ENCODE assay signal across 8 mouse cellular contexts in the genomic region with DNA sequence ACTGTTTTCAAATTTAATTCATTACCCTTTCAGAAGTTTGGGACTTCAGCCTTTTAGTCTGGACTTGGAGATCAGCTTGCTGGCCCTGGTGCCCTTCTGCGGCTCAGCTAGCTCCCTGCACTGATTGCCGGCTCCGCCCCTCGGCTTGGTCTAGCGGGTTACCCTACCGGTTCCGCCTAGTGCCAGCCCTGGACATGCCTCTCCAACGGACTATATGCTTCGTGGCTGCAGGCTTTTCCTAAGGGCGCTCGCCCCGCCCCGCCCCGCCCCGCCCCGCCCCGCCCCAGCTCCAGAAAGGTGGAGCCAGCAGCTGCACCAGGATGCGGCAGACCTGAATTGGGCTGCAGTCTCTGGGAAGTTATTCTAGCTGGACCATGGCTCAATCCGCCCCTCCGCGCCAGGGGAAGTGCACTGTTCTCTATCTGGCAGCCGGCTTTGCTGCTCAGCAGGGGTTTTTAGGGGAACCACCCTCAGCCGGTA. TPM values are rescaled to one million over a fixed set of nuclear protein-coding genes. Genes with fewer than 3 reads are reported as not detected.
DNase-seq lines count a peak whose midpoint lies in the region; ATAC-seq and TF ChIP-seq lines count a peak whose summit lies in the region.

No protein-coding gene starts in this region.

- H3K27me3 ChIP-seq in forebrain, embryonic 15.5 days, result no peaks in the 10 kb centered on the region

- peak; percentile 36; the same call in 1 of the 2 replicates for ATAC-seq in forebrain, embryonic 15.5 days (replicated peaks)

- H3K9me3 ChIP-seq in forebrain, embryonic 15.5 days, result no peaks in the 10 kb centered on the region

- intact Hi-C loops in heart, postnatal 36 days (cut with DNase I), result loop anchor here (5.0 kb wide), 1 partner anchor 155 kb away; no protein-coding TSS in a partner anchor

- peak overlapping the region; percentile 61 for H3K4me2 ChIP-seq in forebrain, embryonic 15.5 days (replicated peaks)

- H3K4me1 ChIP-seq in forebrain, embryonic 15.5 days, result peaks cover 9% of the 10 kb centered on the region

- H3K27ac ChIP-seq in forebrain, embryonic 15.5 days (replicated peaks), result 0 out of 2 replicates have a peak overlapping the region, but pooled peaks have one; percentile 8
- peak overlapping the region; percentile 75 for H3K27ac ChIP-seq in layer of hippocampus, adult 2 months

- no peaks in the 10 kb centered on the region for H3K36me3 ChIP-seq in forebrain, embryonic 15.5 days

- under 1% methylated on average over 21 of the region's 23 CpGs for WGBS in forebrain, embryonic 15.5 days

- peak overlapping the region; percentile 33 for H3K4me3 ChIP-seq in forebrain, embryonic 15.5 days
- H3K4me3 ChIP-seq in layer of hippocampus, adult 2 months, result peak overlapping the region; percentile 49

- DNase-seq in NIH3T3 (ENCODE audit: low read depth), result peak; percentile 86
- DNase-seq in cerebellum, adult 18-20 months, result peak; percentile 82 to 90
- peak; percentile 76 to 78 for DNase-seq in heart, postnatal 36 days
- peak; percentile 42 to 43 for DNase-seq in layer of hippocampus, adult 2 months (ENCODE audit: low spot score in 2 of 2)
- peak; percentile 89 for DNase-seq in lung, postnatal 14 days
- DNase-seq in ovary, postnatal 36 days (ENCODE audit: low spot score), result peak; percentile 89
- peak; percentile 78 for DNase-seq in urinary bladder, adult 2 months (ENCODE audit: low spot score)

- no peak for TF ChIP-seq CTCF in layer of hippocampus, adult 2 months (conservative IDR thresholded peaks at IDR 0.05)

- peak overlapping the region; percentile 33 for H3K9ac ChIP-seq in forebrain, embryonic 15.5 days (replicated peaks)

RNA-seq across cellular contexts. Expression of gene Tufm, which starts 4.7 kb away (rescaled TPM):
- 127 and 130 TPM in 2 replicates for polyA plus RNA-seq in forebrain, embryonic 15.5 days (2015; fragmentation: Nextera tagmentation; extraction: Ambion mirVana)
- 100 to 1,000 TPM; 287 to 327 TPM for total RNA-seq in heart, postnatal 36 days (2021)
- 10 to 100 TPM; 81.9 to 86.7 TPM for total RNA-seq in layer of hippocampus, adult 2 months (2021)
- 76.6 and 83.6 TPM in 2 replicates for polyA plus RNA-seq in urinary bladder, adult 2 months (2012; rRNA removed)

RNA-seq across cellular contexts. Expression of gene Sh2b1, which starts 7.2 kb away (rescaled TPM):
- polyA plus RNA-seq in forebrain, embryonic 15.5 days (2015; fragmentation: Nextera tagmentation; extraction: Ambion mirVana), result 69.1 and 72.7 TPM in 2 replicates
- 10 to 100 TPM; 40.0 to 42.2 TPM for total RNA-seq in heart, postnatal 36 days (2021)
- total RNA-seq in layer of hippocampus, adult 2 months (2021), result 10 to 100 TPM; 69.1 to 70.1 TPM
- polyA plus RNA-seq in urinary bladder, adult 2 months (2012; rRNA removed), result 49.2 and 52.0 TPM in 2 replicates

RNA-seq across cellular contexts. Expression of gene Atp2a1, which starts 19.5 kb away (rescaled TPM):
- 0.20 and 0.37 TPM in 2 replicates for polyA plus RNA-seq in forebrain, embryonic 15.5 days (2015; fragmentation: Nextera tagmentation; extraction: Ambion mirVana)
- total RNA-seq in heart, postnatal 36 days (2021), result 1 to 10 TPM; 1.1 to 1.2 TPM
- total RNA-seq in layer of hippocampus, adult 2 months (2021), result under 1 TPM; 0.81 to 0.84 TPM
- 0.22 and 0.57 TPM in 2 replicates for polyA plus RNA-seq in urinary bladder, adult 2 months (2012; rRNA removed)

RNA-seq across cellular contexts. Expression of gene Atxn2l, which starts 20.8 kb away (rescaled TPM):
- 65.2 and 69.0 TPM in 2 replicates for polyA plus RNA-seq in forebrain, embryonic 15.5 days (2015; fragmentation: Nextera tagmentation; extraction: Ambion mirVana)
- 10 to 100 TPM; 37.1 to 37.9 TPM for total RNA-seq in heart, postnatal 36 days (2021)
- total RNA-seq in layer of hippocampus, adult 2 months (2021), result 100 to 1,000 TPM; 132 to 133 TPM
- 59.3 and 76.0 TPM in 2 replicates for polyA plus RNA-seq in urinary bladder, adult 2 months (2012; rRNA removed)

RNA-seq across cellular contexts. Expression of gene Rabep2, which starts 53.9 kb away (rescaled TPM):
- polyA plus RNA-seq in forebrain, embryonic 15.5 days (2015; fragmentation: Nextera tagmentation; extraction: Ambion mirVana), result 23.6 and 26.9 TPM in 2 replicates
- 1 to 10 TPM; 7.5 to 9.0 TPM for total RNA-seq in heart, postnatal 36 days (2021)
- 10 to 100 TPM; 13.5 to 14.7 TPM for total RNA-seq in layer of hippocampus, adult 2 months (2021)
- polyA plus RNA-seq in urinary bladder, adult 2 months (2012; rRNA removed), result 34.8 and 47.5 TPM in 2 replicates

Comparison
In these comparisons a context has a peak if more than half of its experiments do, and no peak if none do; other contexts are left out.
1. Peak in every context shown above with its lines: DNase-seq, ATAC-seq, H3K4me3 ChIP-seq and H3K27ac ChIP-seq.